Mouse (Mus musculus) c-Kit-negative CD71-positive TER-119-positive erythroid progenitor cells, embryonic 14.5 days (primary cell): ENCODE data around the gene Banp.

Experiments
- DNase-seq: peaks from one replicate; pipeline ENCODE4 v3.0.0-alpha.2; 2013; ENCODE audit warnings: low read depth, low spot score

The Banp gene

DNA sequence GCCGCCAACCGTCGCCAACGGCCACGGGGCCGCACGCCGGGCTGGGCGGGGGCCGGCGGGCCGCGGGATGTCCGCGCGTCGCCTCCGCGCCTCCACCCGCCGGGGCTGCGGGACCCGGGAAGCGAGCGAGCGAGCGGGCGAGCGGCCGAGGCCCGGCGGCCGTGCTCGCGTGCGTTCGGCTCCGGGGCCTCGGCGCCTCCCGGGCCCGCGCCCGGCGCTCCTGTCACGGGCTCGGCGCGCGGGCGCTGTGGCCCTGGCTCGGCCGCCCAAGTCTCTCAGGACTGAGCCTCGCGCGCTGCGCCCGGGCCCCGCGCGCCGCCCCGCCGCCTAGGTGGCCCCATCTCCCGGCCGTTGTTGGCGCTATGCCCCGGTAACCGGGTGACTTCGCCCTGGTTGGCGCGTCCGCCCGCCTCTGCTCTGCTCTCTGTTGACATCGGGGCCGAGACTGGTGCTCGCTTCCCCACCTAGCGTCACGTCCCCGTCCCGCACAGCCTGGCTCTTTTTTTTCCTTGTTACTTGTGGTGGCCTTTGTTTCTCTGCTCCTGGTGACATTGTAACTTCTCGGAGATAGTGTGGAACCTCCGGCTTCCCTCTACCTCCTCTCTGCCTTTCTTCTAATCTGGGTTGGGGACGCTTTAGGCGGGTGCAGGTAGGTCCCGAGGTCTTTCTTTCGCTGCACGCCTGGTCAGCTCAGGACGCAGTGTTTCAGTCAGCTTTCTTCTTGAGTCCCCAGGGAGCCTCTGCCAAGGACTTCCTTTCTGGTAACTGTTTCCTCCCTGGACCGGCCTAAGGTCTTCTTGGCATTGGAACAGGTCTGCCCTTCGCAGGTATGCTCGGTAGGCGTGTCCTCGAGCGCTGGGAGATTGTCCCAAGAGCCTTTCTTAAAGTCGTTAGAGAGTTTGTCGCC lies 1.5 kb downstream of the Banp start:
- peak; percentile 42 for DNase-seq

DNA sequence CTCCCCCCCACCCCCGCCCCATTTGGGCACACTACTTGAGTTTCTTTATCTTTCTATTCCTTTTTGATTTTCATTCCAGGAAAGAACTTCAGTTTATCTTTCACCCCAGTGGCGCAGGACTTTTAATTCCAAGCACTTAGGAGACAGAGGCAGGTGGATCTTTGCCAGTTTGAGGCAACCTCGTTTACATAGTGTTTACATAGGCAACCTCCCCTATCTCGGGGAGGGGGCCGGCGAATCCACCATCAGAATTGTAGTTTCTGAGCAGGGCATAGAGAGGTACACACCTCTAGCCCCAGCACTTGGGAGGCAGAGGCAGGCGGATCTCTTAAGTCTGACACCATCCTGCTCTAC lies 2.1 kb downstream of the Banp start:
- DNase-seq = no peak

DNA sequence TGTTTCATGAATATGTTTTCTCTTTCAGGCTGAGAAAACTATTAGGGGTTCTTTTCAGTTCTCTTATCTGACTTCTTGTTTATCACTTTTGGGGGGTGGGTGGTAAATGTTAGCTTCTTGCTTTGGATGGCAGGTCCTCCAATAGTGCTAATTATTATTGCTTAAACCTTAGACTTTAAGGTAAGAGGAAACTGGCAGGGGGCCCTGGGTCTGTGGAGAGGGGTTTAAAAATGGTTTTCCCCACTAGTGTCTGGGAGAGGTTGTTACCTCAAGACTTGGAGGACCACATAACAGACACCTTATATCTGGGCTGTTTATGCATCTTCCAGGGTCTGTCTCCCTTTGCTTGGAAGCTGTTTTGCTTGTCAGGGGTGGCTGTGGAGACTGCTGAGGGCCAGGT lies 2.6 kb downstream of the Banp start:
- DNase-seq = no peak

DNA sequence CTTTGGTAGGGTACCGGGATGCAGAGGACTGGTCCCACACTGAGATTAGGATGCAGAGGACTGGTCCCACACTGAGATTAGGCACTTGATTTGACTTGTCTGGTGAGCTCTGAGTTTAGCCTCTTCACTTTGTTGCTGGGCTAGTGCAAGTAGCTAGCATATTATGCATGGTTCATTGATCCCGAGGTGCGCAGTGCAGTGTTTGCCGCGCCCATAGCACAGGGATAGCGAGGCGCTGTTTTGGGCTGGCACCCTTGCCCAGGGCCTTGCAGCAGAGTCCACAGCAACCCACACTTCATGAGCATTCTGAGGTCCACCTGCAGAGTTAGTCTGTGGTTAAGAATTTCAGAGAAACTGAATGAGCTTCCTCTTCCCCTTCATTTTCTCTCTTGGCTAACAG lies 3.2 kb downstream of the Banp start:
- no peak for DNase-seq

DNA sequence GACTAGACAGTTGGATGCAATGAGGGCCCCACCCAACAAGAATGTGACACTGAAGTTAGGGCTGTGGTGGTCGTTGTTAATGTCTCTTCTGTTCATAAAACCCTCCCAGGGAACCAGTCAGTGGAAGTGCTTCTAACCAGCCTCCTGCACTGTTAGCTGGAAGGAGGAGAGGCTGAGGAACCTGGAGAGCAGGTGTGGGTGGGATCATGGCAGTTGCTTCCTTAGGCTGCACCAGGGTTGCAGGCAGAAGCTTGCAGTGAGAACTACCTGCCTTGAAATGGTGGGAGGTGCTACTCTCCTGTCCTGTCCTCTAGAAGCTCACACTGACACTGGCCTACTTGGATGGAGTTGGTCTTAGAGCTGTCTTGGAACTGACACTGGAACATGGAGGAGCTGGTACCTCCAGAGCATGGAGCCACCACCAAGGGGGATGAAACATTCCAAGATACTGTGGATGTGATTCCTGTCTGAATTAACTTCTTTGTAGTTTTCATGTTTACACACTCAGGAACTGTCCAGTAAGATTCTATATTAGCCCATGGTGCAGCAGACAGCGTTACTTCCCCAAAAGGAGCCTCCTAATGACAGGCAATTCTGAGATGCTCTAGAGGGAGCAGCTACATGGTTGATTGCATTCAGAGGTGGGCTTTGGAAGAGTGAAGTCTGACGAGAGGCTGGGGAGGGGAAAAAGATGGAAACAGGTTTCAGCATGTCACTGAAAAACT lies 4.4 kb downstream of the Banp start:
- no peak for DNase-seq

DNA sequence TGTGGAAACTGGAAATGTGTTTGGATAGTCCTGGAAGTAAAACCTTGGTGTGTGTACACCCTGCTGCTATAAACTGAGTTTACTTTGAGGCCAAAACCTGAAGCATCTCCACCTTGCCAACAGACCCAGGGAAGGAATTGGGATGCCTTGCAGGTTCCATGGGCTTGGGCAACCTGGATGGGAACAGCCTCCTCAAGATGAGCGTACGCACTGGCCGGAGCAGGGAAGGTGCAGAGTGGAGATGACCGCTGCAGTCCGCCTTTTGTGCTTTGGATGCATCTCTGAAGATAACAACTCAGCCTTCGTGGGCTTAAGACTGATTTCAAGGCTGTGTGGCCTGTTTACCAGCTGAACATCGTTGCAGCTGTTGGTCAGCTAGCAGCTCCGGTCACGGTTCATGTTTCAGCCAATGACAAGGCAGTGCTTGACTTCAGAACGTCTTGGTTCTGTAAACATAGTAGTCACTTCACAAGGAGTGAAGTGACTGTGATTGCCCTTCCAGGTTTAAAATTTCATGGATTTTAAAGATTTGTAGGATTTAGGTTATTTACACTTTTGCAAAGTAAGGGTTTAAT lies 5.5 kb downstream of the Banp start:
- DNase-seq = no peak

DNA sequence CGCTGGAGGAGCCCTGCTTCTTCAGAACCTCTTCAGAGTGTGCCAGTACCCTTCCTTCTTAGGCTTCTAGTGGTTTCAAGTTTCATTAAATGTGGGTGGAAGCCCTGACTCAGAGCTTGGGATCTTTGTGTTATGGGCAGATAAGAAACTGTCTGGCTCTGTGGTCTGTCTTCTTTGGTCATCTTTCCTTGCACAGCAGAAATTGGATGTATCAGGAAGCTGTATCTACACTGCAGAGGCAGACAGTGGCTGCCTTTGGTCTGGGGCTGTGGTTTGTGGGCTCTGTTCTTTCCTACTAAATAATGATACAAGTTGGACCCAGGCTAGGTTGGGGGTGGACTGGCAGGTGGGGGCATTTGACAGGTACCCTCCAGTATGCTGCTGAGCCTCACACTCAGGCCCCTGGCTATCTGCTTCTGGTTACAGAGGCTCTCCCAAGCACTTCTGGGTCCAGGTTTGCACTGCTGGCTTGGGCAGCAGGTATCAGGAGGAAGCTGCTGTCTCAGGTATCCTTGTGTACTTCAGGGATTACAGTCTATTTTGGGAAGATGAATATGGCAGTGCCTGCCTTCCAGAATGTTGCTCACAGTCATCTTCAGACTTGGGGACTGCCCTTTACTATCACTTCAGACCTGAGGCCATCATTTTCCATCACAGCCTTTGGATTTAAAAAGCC lies 6.4 kb downstream of the Banp start:
- DNase-seq = no peak

DNA sequence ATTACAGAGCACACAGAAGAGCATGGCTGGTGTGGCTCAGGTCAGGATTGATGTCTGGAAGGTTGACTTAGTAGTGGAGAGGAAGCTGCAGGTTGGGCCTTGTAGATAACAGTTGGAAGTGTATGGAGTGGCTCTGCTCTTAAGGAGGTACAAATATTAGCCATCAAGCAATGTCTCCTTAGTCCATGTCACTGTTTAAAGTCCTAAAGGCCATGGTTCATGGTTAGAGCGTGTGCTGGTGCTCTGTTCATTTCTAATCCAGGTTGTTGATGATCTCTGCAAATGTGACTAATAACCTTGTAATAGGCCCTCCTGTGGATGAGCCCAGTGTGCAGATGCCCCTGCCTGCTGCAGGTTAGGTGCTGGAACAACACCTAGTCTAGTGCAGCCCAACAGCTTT lies 8.8 kb downstream of the Banp start:
- no peak for DNase-seq

DNA sequence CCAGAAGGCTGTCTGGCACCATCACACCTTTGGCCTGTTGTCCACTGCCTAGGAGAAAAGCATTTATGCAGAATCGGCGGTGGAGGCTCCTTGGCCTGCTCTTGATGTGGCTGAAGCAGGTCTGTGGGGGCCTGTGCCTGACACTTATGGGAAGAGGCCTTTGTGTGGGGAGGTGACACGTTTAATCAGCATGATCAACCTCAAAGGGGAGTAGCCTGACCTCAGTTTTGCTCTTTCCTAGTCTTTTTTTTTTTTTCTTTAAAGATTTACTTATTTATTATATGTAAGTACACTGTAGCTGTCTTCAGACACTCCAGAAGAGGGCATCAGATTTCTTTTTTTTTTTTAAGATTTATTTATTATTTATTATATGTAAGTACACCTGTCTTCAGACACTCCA lies 13.3 kb downstream of the Banp start:
- no peak for DNase-seq

DNA sequence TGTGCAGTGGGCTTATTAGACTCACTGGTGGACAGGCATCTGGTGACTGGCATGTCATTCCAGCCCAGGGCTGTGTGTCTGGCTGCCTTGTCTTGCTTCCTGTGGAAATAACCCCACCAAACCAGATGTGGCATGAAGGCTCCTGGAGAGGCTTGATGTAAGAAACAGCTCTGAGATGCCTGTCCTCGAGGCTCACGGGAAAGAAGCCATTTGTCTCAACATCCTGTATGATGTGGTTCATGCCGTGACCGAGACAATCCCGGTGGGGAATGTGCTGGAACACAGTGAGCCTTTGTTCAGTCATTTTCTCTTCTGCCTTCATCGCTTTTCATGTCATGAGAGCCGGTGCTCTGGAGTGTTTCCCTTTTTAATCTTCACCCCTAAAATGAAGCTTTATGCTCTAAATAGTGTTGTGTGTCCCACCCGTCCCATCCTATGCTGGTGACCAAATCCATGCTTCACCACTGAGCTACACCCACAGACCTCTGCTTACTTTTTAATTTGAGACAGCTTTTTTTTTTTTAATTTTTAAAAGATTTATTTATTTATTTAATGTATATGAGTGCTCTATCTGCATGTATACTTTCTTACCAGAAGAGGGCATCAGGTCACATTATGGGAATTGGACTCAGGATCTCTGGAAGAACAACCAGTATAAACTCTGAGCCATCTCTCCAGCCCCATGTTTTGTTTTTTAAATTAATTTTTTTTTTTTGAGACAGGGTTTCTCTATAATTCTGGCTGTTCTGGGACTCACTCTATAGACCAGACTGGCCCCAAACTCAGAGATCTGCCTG lies 15.4 kb downstream of the Banp start:
- no peak for DNase-seq

DNA sequence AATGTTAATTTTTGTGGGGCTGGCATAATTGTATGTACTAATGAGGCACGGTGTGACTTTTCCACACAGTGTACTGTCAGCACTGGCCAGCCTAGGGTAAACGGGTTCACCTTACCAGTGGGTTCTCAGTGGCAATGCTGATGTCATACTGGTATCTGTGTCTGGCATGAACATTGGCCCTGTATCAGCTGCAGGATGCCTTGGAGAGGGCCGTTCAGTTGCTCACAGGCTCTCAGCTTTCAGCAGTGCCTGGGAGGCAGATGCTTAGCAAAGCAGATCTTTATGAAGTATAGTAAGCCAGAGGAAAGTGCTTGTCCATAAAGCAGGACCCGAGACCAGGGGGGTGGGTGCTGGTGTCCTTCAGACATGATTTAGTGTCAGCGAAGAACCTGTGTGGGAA lies 16.6 kb downstream of the Banp start:
- no peak for DNase-seq

DNA sequence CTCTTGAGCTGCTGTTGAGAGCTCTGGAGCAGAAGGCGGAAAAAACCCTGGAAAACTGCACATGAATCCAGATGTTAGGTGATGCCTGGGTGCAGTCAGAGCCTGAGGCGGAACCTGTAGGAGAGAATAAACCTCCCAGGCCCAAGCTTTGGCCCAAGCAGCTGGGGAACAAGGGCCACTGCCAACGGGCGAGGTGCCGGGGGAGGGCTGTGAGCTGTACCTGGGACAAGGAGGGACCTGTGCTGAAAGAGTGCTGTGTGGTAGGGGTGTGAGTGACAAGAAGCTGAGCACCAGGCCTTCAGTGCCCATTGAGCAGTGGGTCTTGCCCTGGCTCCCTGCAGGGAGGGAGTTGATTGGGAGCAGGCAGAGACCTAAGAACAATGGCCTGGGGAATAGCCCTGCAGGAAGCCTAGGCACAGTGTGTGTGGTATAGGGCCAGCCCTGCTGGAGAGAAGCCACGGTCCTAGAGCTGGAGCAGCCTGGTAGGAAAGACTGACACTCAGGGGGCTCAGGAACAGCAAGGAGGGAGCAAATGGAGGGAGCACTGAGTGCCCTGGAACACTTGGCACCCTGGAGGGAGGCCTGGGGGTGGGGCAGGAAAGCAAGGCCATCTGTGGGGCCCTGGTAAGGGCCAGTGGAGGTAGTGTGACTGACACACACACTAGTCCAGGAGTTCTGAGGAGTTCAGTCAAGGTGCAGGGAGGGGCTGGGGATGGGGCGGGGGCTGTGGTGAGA lies 17.3 kb downstream of the Banp start:
- no peak for DNase-seq

DNA sequence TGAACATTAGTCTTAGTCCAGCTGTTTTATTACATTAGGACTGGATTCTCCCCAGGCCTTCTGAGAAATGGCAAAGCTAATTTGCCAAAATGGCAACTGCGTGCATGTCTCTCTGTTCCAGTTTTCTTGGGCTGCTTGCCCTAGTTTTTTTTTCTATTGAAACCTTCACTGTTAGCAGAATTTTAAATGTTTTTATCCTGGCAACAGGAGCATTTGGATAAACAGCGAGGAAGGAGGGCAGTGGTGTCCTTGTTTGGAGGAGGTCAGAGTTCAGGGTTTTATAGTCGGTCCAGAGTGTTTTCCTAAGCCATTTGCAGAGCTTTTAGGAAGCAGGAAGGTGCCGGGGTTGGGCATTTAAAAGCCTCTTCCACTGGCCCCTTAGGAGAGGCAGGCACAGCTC lies 18.4 kb downstream of the Banp start:
- no peak for DNase-seq

DNA sequence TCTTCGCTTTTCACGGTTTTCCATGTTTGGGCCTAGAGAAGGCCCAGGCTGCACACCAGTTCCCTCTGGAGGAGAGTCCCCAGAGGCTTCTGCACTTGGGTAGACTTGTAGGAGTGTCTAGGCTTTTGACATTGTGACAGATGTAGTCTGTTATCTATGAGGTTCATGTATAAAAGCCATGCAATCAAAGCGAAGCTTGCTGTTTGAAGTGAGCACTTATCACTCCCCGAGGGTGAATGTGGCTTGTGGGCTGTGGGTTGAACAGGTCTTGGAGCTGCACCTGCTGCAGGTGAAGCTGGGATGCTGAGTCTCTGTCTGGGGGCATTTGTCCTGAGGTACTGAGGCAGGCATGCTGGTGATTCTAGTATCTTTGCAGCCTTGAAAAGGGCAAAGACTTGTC lies 19.0 kb downstream of the Banp start:
- no peak for DNase-seq

DNA sequence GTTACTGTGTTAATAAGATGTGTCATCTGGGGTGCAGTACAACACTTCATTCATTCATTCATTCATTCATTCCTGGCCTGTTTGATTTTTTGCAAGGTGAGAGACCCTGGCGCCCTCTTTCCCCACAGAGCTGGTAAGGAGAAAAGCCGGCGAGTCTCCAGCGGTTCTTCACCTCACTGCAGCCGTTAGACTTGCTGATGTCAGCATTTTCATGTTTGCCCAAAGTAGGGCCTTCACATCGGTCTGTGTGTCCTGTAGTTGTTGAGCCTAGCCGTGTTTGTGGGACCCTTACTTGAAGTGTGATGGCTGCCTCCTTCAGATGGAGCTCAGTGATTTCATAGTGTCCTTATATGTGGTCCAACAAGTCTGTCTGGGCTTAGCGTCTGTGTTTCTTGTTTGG lies 20.7 kb downstream of the Banp start:
- DNase-seq = no peak

DNA sequence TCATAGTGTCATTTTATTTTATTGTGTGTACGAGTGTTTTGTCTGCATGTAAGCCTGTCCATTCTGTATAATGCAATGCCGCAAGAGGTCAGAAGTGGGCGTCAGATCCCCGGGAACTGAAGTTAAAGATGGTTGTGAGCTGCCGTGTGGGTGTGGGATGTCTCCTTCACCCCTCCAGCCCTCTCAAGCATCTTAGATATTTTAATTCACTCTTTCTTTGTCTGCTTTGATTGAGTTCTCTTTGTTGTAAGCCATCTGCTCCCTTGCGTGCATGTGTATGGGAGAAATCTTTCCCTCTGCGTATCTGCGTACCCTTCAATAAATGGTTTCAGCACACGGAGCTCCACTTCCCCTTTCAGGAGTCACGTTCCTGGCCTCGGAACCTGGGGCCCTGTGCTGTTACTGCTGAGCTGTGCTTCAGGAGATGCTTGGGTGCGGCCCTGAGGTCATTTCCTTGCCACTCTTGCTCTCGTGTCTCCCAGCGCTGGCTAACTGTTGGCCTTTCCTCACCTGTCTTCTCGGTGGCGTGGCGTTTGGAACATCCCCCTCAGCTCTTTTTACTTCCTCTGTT lies 22.0 kb downstream of the Banp start:
- no peak for DNase-seq

DNA sequence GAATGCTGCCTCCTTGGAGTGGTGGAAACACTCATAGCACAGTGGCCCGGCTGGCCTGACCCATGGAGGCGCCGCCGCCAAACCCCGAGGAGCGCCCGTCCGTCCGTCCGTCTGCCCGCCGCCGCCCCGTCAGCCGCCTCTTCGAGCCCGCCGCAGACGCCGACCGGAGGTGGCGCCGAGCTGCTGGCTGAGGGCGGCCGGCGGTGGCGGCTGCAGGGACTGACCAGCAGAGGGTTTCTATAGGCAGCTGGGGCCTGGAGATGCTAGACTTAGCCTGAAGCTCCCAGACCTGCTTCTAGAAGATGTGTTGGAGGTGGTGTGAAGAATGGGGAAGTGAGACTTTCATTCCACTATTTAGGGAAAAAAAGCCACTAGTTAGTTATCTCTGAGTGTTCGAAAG lies 24.4 kb downstream of the Banp start:
- no peak for DNase-seq

DNA sequence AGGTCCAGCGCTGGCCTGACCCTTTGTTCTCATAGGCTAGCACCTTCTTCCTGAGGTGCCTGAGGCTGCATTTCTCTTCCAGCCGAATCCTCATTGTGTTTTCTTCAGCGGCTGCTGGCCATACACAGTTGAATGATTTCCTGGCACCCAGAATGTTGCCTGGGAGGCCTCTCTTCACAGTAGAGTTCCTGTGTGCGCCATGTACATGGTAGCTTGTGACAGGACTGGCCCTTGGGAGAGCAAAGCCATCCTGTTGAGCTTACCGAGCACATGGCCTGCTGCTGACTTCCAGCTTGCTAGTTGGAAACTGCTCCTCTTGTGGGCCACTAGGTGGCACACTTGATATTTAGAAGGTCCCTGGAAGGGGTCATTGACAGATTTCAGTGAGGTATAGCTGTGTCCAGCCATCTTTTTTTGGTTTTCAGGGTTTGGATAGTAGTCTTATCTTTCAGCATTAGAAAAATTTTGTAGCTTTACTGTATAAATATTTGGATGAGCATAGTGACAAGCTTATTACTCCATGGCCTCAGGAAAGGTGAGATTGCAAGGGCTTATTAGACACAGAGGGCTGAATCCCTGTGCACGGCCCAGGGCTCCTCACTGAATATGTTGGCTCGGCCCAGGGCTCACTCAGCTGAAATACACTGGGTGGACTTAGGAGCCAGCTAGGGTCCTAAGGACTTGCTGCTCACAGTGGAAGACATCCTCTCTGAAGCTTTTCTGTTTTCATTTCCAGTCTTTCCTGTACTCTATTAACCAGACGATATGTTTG lies 28.5 kb downstream of the Banp start:
- no peak for DNase-seq

DNA sequence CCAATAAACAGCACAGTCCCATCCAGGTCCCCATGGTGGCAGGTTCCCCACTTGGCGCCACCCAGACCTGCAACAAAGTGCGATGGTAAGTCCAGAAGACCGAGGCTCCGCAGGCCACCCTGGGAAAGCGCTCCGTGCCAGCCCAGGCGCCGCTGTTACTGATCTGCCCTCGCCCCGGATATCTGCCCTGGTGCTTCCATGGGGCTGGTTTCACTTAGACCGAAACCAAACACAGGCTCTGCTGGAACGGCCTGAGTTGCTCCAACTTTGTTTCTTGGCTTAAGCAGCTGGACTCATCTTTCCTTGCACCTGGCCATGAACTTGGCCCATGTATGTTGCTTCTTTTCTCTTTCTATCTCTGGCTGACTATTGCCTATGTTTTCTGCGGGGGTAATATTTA lies 29.1 kb downstream of the Banp start:
- DNase-seq = no peak
